Mouse (Mus musculus): Measurements from ENCODE around the gene Naa15.

GRCm38 (mm10) chr3:51386441-51387133 is 28.4 kb upstream of the Naa15 start:
- TF ChIP-seq CTCF (conservative IDR thresholded peaks at IDR 0.05; ENCODE audit: insufficient read depth, insufficient read length, low read depth, low read length) (no peak), POLR2A (IDR thresholded peaks at IDR 0.05; ENCODE audit: low read depth, low read length) (no peak)
